Mouse (Mus musculus) heart, embryonic 11.5 days (tissue): ENCODE data around the gene Fkbp4. TPM values are rescaled to one million over a fixed set of nuclear protein-coding genes. Genes with fewer than 3 reads are reported as not detected.

Source experiments
- ATAC-seq: fragments of 200-750 bp; cut with Nextera tagmentation; replicated peaks from 2 replicates; pipeline ENCODE4 v1.8.0; 2017; ENCODE audit warnings: moderate library complexity; ENCODE audit not compliant: insufficient number of reproducible peaks, low FRiP score, low TSS enrichment
- H3K27ac ChIP-seq: fragments of 300-500 bp; sonication (generic); 2 replicates; pipeline ENCODE4 v1.5.1; 2014; ENCODE audit warnings: mild to moderate bottlenecking, low read depth, low read length
- H3K27me3 ChIP-seq: fragments of 300-500 bp; sonication (generic); 2 replicates; pipeline ENCODE4 v1.6.1; 2014; ENCODE audit warnings: mild to moderate bottlenecking, low read length, mixed read lengths; ENCODE audit not compliant: control insufficient read depth, insufficient read depth
- H3K36me3 ChIP-seq: fragments of 300-500 bp; sonication (generic); 2 replicates; pipeline ENCODE4 v1.6.1; 2014; ENCODE audit warnings: mild to moderate bottlenecking, low read length, moderate library complexity, mixed read lengths; ENCODE audit not compliant: control insufficient read depth, insufficient read depth
- H3K4me1 ChIP-seq: fragments of 300-500 bp; sonication (generic); 2 replicates; pipeline ENCODE4 v1.6.1; 2014; ENCODE audit warnings: low read length; ENCODE audit not compliant: control insufficient read depth, insufficient read depth
- H3K4me2 ChIP-seq: fragments of 300-500 bp; sonication (generic); 2 replicates; pipeline ENCODE4 v1.6.1; 2014; ENCODE audit warnings: mild to moderate bottlenecking, moderate library complexity
- H3K4me3 ChIP-seq: fragments of 300-500 bp; sonication (generic); 2 replicates; pipeline ENCODE4 v1.5.1; 2014; ENCODE audit warnings: low read depth, low read length
- H3K9ac ChIP-seq: fragments of 300-500 bp; sonication (generic); 2 replicates; pipeline ENCODE4 v1.6.1; 2014; ENCODE audit warnings: mild to moderate bottlenecking, low read depth, low read length, moderate library complexity
- H3K9me3 ChIP-seq: fragments of 300-500 bp; sonication (generic); replicated peaks from 2 replicates; pipeline ENCODE4 v1.6.1; 2016; ENCODE audit warnings: low read length; ENCODE audit not compliant: control insufficient read depth
- WGBS: fragments of 180-500 bp; shearing (Covaris S2); extraction: QIAGEN DNeasy Blood & Tissue Kit; methylation state at CpG from one replicate; pipeline ENCODE4 v1.1.7; 2014; ENCODE audit not compliant: insufficient replicate concordance; 5-methylcytosine and 5-hydroxymethylcytosine counted together
- polyA plus RNA-seq: library from polyadenylated mRNA; unstranded; fragments of >200 nt; fragmentation: Nextera tagmentation; extraction: Ambion mirVana; gene quantifications from 2 replicates; pipeline ENCODE4 v1.2.1, GENCODE M21; 2014

Fkbp4 gene
- polyA plus RNA-seq, result 270 and 303 TPM in 2 replicates

DNA sequence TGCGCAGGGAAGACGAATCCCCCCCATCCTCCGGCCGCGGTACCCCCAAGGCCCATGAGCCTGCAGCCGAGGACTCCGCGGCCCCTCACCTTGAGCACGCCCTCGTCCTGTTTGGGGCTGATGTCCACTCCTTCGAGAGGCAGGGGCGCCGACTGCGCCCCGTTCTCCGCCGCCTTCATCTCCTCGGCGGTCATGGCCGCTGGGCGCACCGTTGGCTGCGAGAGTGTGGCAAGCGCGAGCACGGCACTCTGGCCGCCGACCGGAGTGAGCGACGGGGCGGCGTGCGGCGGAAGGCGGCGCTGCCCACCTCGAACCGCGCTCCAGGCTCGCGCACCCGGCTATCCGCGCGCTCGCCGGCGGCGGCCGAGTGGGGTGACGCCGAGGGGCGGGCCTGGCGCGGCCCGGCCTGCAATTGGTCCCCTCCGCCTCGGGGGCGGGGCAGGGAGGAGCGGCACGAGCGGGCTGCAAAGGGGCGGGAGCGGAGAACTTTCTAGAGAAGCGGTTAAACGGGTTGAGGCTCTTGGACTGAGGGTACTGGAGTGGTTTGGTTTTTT, at the start of gene Fkbp4:
TSS of gene Fkbp4 (minus strand) at position 361 of the 554 bp plus-strand sequence.
- peaks cover 27% of the 10 kb centered on the region for H3K4me1 ChIP-seq
- peak; percentile 95 for ATAC-seq
- H3K4me2 ChIP-seq, result peak within 1 kb of the TSS; percentile 75
- peak within 1 kb of the TSS; percentile 95 for H3K4me3 ChIP-seq
- WGBS, result under 1% methylated on average over 64 of the region's 67 CpGs
- no peaks in the 10 kb centered on the region for H3K27me3 ChIP-seq
- H3K27ac ChIP-seq, result peak within 1 kb of the TSS; percentile 95
- H3K9me3 ChIP-seq, result no peaks in the 10 kb centered on the region
- peaks cover 18% of the 10 kb centered on the region for H3K36me3 ChIP-seq
- H3K9ac ChIP-seq, result peak within 1 kb of the TSS; percentile 98

DNA sequence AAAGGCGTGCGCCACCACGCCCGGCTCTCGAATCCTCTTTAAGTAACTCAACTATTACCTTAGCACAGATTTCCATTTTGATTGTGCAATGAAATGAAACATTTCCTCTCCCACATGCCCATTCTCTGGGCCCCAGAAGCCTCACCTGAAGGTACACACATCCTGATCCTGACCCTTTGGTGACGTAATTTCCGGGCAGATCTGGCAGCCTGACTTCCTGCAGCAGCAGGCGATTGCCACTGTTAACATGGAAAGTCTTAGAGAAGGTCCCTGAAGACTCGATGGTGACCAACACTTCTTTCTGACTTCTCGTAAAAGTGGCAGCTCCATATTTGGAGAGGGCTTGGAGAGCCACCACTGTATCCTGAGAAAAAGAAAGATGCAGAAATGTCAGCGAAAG, 49.3 kb upstream of the Fkbp4 start:
- 81% methylated on average over 11 of the region's 11 CpGs for WGBS
- H3K27me3 ChIP-seq, result no peaks in the 10 kb centered on the region
- ATAC-seq, result no peak
- no peak overlapping the region for H3K27ac ChIP-seq
- no peak overlapping the region for H3K9ac ChIP-seq
- no peak overlapping the region for H3K4me3 ChIP-seq
- H3K4me2 ChIP-seq, result no peak overlapping the region
- no peaks in the 10 kb centered on the region for H3K9me3 ChIP-seq
- no peaks in the 10 kb centered on the region for H3K36me3 ChIP-seq
- H3K4me1 ChIP-seq, result no peaks in the 10 kb centered on the region

DNA sequence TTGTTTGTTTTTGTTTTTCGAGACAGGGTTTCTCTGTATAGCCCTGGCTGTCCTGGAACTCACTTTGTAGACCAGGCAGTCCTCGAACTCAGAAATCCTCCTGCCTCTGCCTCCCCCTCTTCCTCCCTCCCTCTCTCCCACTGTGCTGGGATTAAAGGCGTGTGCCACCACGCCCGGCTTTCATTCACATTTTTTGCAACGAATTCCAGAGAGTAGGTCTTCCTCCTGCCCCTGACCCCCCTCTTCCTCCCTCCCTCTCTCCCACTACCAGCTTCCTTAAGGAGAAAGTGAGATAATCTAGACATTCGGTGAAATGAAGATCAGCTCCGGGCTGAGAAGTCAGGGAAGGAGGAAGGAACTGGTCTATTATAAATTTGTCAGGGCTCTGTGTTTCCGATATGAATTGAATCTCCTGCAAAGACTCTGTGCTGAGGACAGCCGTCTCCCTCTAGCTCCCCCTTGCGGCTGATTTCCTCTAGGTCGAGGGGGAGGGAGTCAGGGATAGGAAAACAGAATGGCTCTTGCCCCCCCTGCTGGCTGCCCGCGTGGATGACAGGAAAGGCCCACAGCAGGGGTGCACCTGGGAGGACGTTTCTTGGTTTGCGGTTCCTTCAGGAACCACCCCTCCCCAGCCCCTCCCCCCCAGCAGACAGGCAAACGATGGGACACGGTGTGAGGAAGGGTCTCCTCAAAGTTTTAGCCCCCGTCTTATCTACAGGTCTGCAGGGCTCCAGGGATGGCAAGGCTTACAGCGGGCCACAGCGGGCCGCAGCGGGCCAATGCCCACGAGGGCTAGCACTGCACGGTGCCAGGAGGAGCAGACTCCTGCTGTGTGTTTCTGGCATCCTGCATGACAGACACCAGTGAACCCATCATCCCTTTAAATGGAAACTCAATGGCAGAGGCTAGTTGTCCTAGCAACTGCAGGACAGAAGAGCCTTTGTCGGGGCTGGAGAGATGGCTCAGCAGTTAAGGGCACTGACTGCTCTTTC, 41.3 kb upstream of the Fkbp4 start:
- H3K27me3 ChIP-seq, result no peaks in the 10 kb centered on the region
- no peak overlapping the region for H3K4me3 ChIP-seq
- H3K36me3 ChIP-seq, result no peaks in the 10 kb centered on the region
- 0 out of 2 replicates have a peak overlapping the region, but pooled peaks have one; percentile 53 for H3K9ac ChIP-seq
- peak overlapping the region; percentile 50 for H3K4me2 ChIP-seq
- H3K27ac ChIP-seq, result no peak overlapping the region
- H3K4me1 ChIP-seq, result no peaks in the 10 kb centered on the region
- 19% methylated on average over 26 of the region's 26 CpGs for WGBS
- no peaks in the 10 kb centered on the region for H3K9me3 ChIP-seq
- ATAC-seq, result peak; percentile 77

DNA sequence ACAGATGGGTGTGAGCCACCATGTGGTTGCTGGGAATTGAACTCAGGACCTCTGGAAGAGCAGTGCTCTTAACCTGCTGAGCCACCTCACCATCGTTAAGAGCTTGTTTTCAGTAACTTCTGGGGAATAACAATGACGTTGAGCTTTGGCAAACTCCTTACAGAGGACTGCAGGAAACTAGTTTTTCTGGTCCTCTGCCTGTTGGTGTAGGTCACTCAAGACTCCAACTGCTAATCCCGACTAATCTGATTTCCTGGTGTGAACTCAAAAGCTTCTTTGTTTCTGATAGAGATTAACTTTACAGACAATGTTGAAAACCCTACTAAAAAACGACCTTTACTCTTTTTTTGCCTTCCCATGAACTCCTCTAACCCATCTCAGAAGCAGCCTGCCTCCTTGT, 39.0 kb upstream of the Fkbp4 start:
- H3K27ac ChIP-seq, result no peak overlapping the region
- WGBS, result 13% methylated on average over 4 of the region's 4 CpGs
- H3K9ac ChIP-seq, result no peak overlapping the region
- H3K36me3 ChIP-seq, result no peaks in the 10 kb centered on the region
- ATAC-seq, result no peak
- no peaks in the 10 kb centered on the region for H3K27me3 ChIP-seq
- no peak overlapping the region for H3K4me3 ChIP-seq
- H3K4me1 ChIP-seq, result no peaks in the 10 kb centered on the region
- H3K9me3 ChIP-seq, result no peaks in the 10 kb centered on the region
- H3K4me2 ChIP-seq, result no peak overlapping the region

DNA sequence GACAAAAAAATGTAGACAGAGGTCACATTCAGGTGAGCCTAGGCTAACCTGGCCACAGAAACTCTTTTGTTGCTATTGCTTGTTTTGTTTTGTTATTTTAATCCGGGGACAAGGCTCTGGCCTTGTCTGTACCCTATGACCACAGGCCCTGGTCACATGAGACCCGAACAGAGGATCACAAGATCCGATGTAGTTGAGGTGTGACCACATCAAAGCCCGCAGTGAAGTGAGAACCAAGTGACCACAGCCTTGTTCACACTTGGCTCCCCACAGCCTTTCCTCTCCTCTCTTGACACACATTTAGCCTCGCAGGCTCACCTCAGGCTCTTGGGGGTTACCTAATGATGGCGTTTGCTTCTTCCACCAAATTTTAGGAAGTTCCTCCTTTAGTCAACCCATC, 35.6 kb upstream of the Fkbp4 start:
- Histone ChIP-seq H3K9ac (no peak overlapping the region), H3K4me2 (no peak overlapping the region), H3K4me1 (no peaks in the 10 kb centered on the region), H3K4me3 (no peak overlapping the region), H3K27me3 (no peaks in the 10 kb centered on the region), H3K9me3 (no peaks in the 10 kb centered on the region), H3K36me3 (no peaks in the 10 kb centered on the region), H3K27ac (no peak overlapping the region)
- ATAC-seq, result no peak
- 74% methylated on average over 6 of the region's 6 CpGs for WGBS

DNA sequence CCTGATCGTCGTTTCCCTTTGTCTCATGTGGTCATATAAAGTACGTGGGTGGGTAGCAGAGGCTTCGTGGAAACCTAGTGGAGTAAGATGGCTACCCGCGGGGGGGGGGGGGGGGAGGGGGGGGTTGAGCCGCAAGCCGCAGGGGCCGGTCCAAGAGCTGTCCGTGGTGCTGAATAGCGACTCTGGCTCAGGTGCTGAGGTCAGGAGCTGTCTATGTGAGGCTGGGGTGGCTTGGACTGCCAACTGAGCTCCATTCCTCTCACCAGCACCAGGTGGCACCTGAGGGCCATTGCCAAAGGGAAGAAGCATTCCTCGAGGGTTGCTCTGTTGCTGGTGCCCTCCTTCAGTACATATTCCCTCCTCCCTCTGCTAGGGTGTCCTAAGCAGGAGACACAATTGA, 31.0 kb upstream of the Fkbp4 start:
- 8% methylated on average over 12 of the region's 12 CpGs for WGBS
- no peaks in the 10 kb centered on the region for H3K9me3 ChIP-seq
- no peak overlapping the region for H3K4me2 ChIP-seq
- no peak overlapping the region for H3K4me3 ChIP-seq
- H3K9ac ChIP-seq, result no peak overlapping the region
- H3K36me3 ChIP-seq, result no peaks in the 10 kb centered on the region
- no peaks in the 10 kb centered on the region for H3K27me3 ChIP-seq
- no peak overlapping the region for H3K27ac ChIP-seq
- no peaks in the 10 kb centered on the region; the same call in 1 of the 2 replicates for H3K4me1 ChIP-seq
- ATAC-seq, result no peak

DNA sequence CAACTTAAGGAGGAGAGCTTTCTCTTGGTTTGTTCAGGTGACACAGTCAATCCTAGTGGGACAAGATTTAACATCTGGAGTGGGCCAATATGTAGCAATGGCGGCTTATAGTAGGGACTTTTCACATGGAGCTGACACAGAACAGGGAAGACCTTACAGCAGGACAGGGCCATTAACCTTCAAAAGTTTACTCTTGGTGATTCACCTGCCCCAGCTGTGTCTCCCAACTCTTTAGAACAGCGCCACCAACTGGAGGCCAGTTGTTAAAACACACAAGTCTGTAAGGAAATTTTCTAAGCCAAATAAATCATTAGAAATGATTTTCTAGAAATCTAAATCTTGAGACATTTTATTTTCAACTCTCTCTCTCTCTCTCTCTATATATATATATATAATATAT, 28.8 kb upstream of the Fkbp4 start:
- 43% methylated on average over 2 of the region's 2 CpGs for WGBS
- Histone ChIP-seq H3K27me3 (no peaks in the 10 kb centered on the region), H3K9me3 (0 out of 2 replicates have a peak, but pooled peaks cover 2% of the 10 kb centered on the region), H3K27ac (no peak overlapping the region), H3K9ac (no peak overlapping the region), H3K4me1 (no peaks in the 10 kb centered on the region; the same call in 1 of the 2 replicates), H3K36me3 (no peaks in the 10 kb centered on the region), H3K4me2 (no peak overlapping the region), H3K4me3 (no peak overlapping the region)
- ATAC-seq, result no peak

DNA sequence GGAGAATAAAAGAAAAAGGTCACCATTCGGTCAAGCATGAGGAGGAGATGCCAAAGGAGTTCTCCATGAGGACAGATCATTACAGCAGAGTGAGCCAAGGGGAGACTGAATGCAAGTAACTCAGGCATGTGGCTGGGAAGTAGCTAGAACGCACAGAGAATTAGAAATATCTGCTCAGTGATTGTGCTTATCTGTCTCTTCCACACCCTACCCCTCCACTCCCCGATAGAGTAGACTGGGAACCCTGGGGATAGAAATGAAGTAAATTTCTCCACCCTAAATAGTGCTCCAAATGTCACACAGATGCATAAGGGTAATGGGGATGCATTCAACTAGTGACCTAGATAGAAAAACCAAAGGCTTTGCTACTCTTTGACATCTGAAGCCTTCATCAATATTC, 28.1 kb upstream of the Fkbp4 start:
- 0 out of 2 replicates have a peak, but pooled peaks cover 2% of the 10 kb centered on the region for H3K9me3 ChIP-seq
- H3K9ac ChIP-seq, result no peak overlapping the region
- no peaks in the 10 kb centered on the region for H3K27me3 ChIP-seq
- no peak overlapping the region for H3K27ac ChIP-seq
- H3K4me3 ChIP-seq, result no peak overlapping the region
- 57% methylated on average over 3 of the region's 3 CpGs for WGBS
- no peaks in the 10 kb centered on the region for H3K36me3 ChIP-seq
- no peak for ATAC-seq
- H3K4me1 ChIP-seq, result no peaks in the 10 kb centered on the region; the same call in 1 of the 2 replicates
- H3K4me2 ChIP-seq, result no peak overlapping the region
